Mouse (Mus musculus) lung, adult 2 months (tissue): ENCODE data around the gene Scarf1.

Experiments used
- CTCF ChIP-seq: fragments of 200-500 bp; IDR thresholded peaks from 2 replicates; pipeline ENCODE4 v1.5.1; 2011; ENCODE audit warnings: mild to moderate bottlenecking, low read length, control low read depth; ENCODE audit not compliant: insufficient read depth
- POLR2A ChIP-seq: fragments of 200-500 bp; IDR thresholded peaks from 2 replicates; pipeline ENCODE4 v1.6.1; 2011; ENCODE audit warnings: low read depth, mild to moderate bottlenecking, control low read depth, low read length, borderline replicate concordance; ENCODE audit errors: extremely low read depth

GRCm38 (mm10) chr11:75549658-75550111, 36.3 kb downstream of the Scarf1 start:
- TF ChIP-seq POLR2A (no peak), CTCF (no peak)
